ENCODE assay signal across 27 mouse cellular contexts in genomic region chr6:119504756-119505155, GRCm38 (mm10). TPM values are rescaled to one million over a fixed set of nuclear protein-coding genes. Genes with fewer than 3 reads are reported as not detected.
DNase-seq lines count a peak whose midpoint lies in the region; ATAC-seq and TF ChIP-seq lines count a peak whose summit lies in the region.
"Had no signal": no experiment of that assay in that cellular context is flagged by ENCODE, and none has a peak within 500 bp of the region (broad histone marks: within the 10 kb centered on the region; RNA-seq: fewer than 3 reads in every experiment).

No protein-coding gene starts in this region.

- no peak overlapping the region for H3K4me3 ChIP-seq in heart, embryonic 12.5 days
- no peak overlapping the region for H3K4me3 ChIP-seq in kidney, embryonic 15.5 days (replicated peaks)
- H3K4me3 ChIP-seq in kidney, adult 2 months (ENCODE audit: insufficient read depth, low read depth, low read length), result no peak overlapping the region
- H3K4me3 ChIP-seq in liver, postnatal 0 days (ENCODE audit: low read depth, low read length), result no peak overlapping the region
- H3K4me3 ChIP-seq in liver, embryonic 12.5 days, result no peak overlapping the region
- H3K4me3 ChIP-seq: embryonic facial prominence, embryonic 10.5 days; embryonic facial prominence, embryonic 13.5 days; erythroblast, embryonic 14.5 days; forebrain, embryonic 12.5 days; forebrain, embryonic 15.5 days; hindbrain, embryonic 10.5 days; hindbrain, embryonic 13.5 days; intestine, embryonic 15.5 days had no signal

- TF ChIP-seq POLR2A in kidney, adult 2 months (IDR thresholded peaks at IDR 0.05; ENCODE audit: low read depth, low read length), result no peak

- 74% methylated on average over 8 of the region's 8 CpGs for WGBS in heart, embryonic 12.5 days
- 72% methylated on average over 8 of the region's 8 CpGs for WGBS in kidney, embryonic 15.5 days
- WGBS in kidney, adult 2 months, result 57% methylated on average over 8 of the region's 8 CpGs
- 79% methylated on average over 8 of the region's 8 CpGs for WGBS in liver, postnatal 0 days (ENCODE audit: insufficient replicate concordance)
- WGBS in liver, embryonic 12.5 days (ENCODE audit: insufficient replicate concordance), result 70% methylated on average over 8 of the region's 8 CpGs

- DNase-seq in heart, adult 11 months, result peak; percentile 66
- no peak for DNase-seq in kidney, adult 2 months
- no peak for DNase-seq in liver, postnatal 0 days
- DNase-seq: adrenal gland, adult 8-10 months; adrenal gland, postnatal 25 days; cerebellum, adult 11-12 months; cerebellum, adult 8-10 months; cerebellum, postnatal 10 days; cerebellum, postnatal 36 days; embryo, embryonic 11 days; gastrocnemius, postnatal 25 days; heart, postnatal 10 days; heart, postnatal 36 days had no signal

- peaks cover 31% of the 10 kb centered on the region for H3K4me1 ChIP-seq in heart, embryonic 12.5 days (replicated peaks)
- peaks cover 9% of the 10 kb centered on the region for H3K4me1 ChIP-seq in kidney, embryonic 15.5 days
- H3K4me1 ChIP-seq in kidney, adult 2 months (ENCODE audit: control insufficient read depth, insufficient read depth, low read length), result no peaks in the 10 kb centered on the region; the same call in 1 of the 2 replicates
- no peaks in the 10 kb centered on the region for H3K4me1 ChIP-seq in liver, postnatal 0 days (ENCODE audit: insufficient read depth)
- H3K4me1 ChIP-seq in liver, embryonic 12.5 days, result no peaks in the 10 kb centered on the region
- H3K4me1 ChIP-seq: hindbrain, embryonic 13.5 days; intestine, embryonic 15.5 days had no signal

- no peak overlapping the region for H3K27ac ChIP-seq in heart, embryonic 12.5 days (ENCODE audit: poor library complexity, severe bottlenecking)
- H3K27ac ChIP-seq in kidney, embryonic 15.5 days, result no peak overlapping the region
- H3K27ac ChIP-seq in kidney, adult 2 months (ENCODE audit: insufficient read depth, low read depth, low read length), result no peak overlapping the region
- no peak overlapping the region for H3K27ac ChIP-seq in liver, postnatal 0 days (ENCODE audit: low read depth)
- H3K27ac ChIP-seq in liver, embryonic 12.5 days, result no peak overlapping the region
- H3K27ac ChIP-seq: embryonic facial prominence, embryonic 10.5 days; embryonic facial prominence, embryonic 13.5 days; forebrain, embryonic 12.5 days; forebrain, embryonic 15.5 days; hindbrain, embryonic 10.5 days; hindbrain, embryonic 13.5 days; intestine, embryonic 15.5 days had no signal

- no peak overlapping the region for H3K9ac ChIP-seq in heart, embryonic 12.5 days
- no peak overlapping the region for H3K9ac ChIP-seq in kidney, embryonic 15.5 days
- no peak overlapping the region for H3K9ac ChIP-seq in liver, postnatal 0 days (replicated peaks)
- no peak overlapping the region for H3K9ac ChIP-seq in liver, embryonic 12.5 days
- H3K9ac ChIP-seq: embryonic facial prominence, embryonic 13.5 days; forebrain, embryonic 12.5 days; forebrain, embryonic 15.5 days; hindbrain, embryonic 13.5 days; intestine, embryonic 15.5 days had no signal

- no peak for TF ChIP-seq CTCF in kidney, adult 2 months (conservative IDR thresholded peaks at IDR 0.05; ENCODE audit: insufficient read depth, insufficient read length, low read depth, low read length)
- no peak for TF ChIP-seq CTCF in liver, postnatal 0 days (IDR thresholded peaks at IDR 0.05; ENCODE audit: low read depth)

- H3K27me3 ChIP-seq in heart, embryonic 12.5 days (replicated peaks), result no peaks in the 10 kb centered on the region
- no peaks in the 10 kb centered on the region for H3K27me3 ChIP-seq in kidney, embryonic 15.5 days
- no peaks in the 10 kb centered on the region for H3K27me3 ChIP-seq in kidney, adult 2 months (replicated peaks; ENCODE audit: control insufficient read depth, insufficient read depth, low read length)
- H3K27me3 ChIP-seq in liver, postnatal 0 days (ENCODE audit: insufficient read depth, low read length), result no peaks in the 10 kb centered on the region
- no peaks in the 10 kb centered on the region for H3K27me3 ChIP-seq in liver, embryonic 12.5 days (replicated peaks)
- H3K27me3 ChIP-seq: embryonic facial prominence, embryonic 13.5 days; forebrain, embryonic 12.5 days; forebrain, embryonic 15.5 days; hindbrain, embryonic 13.5 days; intestine, embryonic 15.5 days had no signal

- ATAC-seq in heart, embryonic 12.5 days (ENCODE audit: insufficient number of reproducible peaks, low FRiP score), result no peak
- 0 out of 2 replicates have a peak, but pooled peaks have one; percentile 12 for ATAC-seq in kidney, embryonic 15.5 days (replicated peaks; ENCODE audit: low FRiP score)
- ATAC-seq in liver, postnatal 0 days, result peak; percentile 48; the same call in 1 of the 2 replicates
- no peak for ATAC-seq in liver, embryonic 12.5 days
- ATAC-seq: activated CD4-positive, CD25-positive, alpha-beta regulatory T cell, adult 4 months; forebrain, embryonic 15.5 days; hindbrain, embryonic 16.5 days; intestine, embryonic 15.5 days had no signal

- no peak overlapping the region for H3K4me2 ChIP-seq in heart, embryonic 12.5 days
- no peak overlapping the region for H3K4me2 ChIP-seq in kidney, embryonic 15.5 days
- H3K4me2 ChIP-seq in liver, postnatal 0 days (ENCODE audit: low read depth, low read length), result no peak overlapping the region
- no peak overlapping the region for H3K4me2 ChIP-seq in liver, embryonic 12.5 days
- H3K4me2 ChIP-seq: embryonic facial prominence, embryonic 13.5 days; forebrain, embryonic 12.5 days; forebrain, embryonic 15.5 days; hindbrain, embryonic 13.5 days; intestine, embryonic 15.5 days had no signal

- no peak for TF ChIP-seq EP300 in liver, postnatal 0 days (IDR thresholded peaks at IDR 0.05; ENCODE audit: low read depth)

- H3K9me3 ChIP-seq in heart, embryonic 12.5 days (replicated peaks), result peaks cover 8% of the 10 kb centered on the region; the same call in 1 of the 2 replicates
- H3K9me3 ChIP-seq in kidney, embryonic 15.5 days (replicated peaks), result no peaks in the 10 kb centered on the region
- no peaks in the 10 kb centered on the region for H3K9me3 ChIP-seq in liver, postnatal 0 days (ENCODE audit: low read length)
- no peaks in the 10 kb centered on the region for H3K9me3 ChIP-seq in liver, embryonic 12.5 days (replicated peaks)
- H3K9me3 ChIP-seq: embryonic facial prominence, embryonic 10.5 days; embryonic facial prominence, embryonic 13.5 days; forebrain, embryonic 12.5 days; forebrain, embryonic 15.5 days; G1E; hindbrain, embryonic 10.5 days; hindbrain, embryonic 13.5 days; intestine, embryonic 15.5 days had no signal

- no peaks in the 10 kb centered on the region for H3K36me3 ChIP-seq in heart, embryonic 12.5 days
- H3K36me3 ChIP-seq in kidney, embryonic 15.5 days, result no peaks in the 10 kb centered on the region
- no peaks in the 10 kb centered on the region for H3K36me3 ChIP-seq in kidney, adult 2 months (ENCODE audit: control insufficient read depth, insufficient read depth, low read length)
- no peaks in the 10 kb centered on the region for H3K36me3 ChIP-seq in liver, postnatal 0 days (replicated peaks; ENCODE audit: insufficient read depth, low read length)
- H3K36me3 ChIP-seq in liver, embryonic 12.5 days, result no peaks in the 10 kb centered on the region
- H3K36me3 ChIP-seq: embryonic facial prominence, embryonic 13.5 days; forebrain, embryonic 12.5 days; forebrain, embryonic 15.5 days; G1E; hindbrain, embryonic 10.5 days; hindbrain, embryonic 13.5 days; intestine, embryonic 15.5 days had no signal

RNA-seq across cellular contexts. Expression of gene Fbxl14, which starts 25.3 kb away (rescaled TPM):
- 4.0 and 4.1 TPM in 2 replicates for polyA plus RNA-seq in heart, embryonic 12.5 days (2016; fragmentation: Nextera tagmentation; extraction: Ambion mirVana)
- polyA plus RNA-seq in kidney, embryonic 15.5 days (2015; fragmentation: Nextera tagmentation; extraction: Ambion mirVana), result 5.0 and 6.1 TPM in 2 replicates
- polyA plus RNA-seq in kidney, adult 2 months (2012; rRNA removed), result 38.6 and 47.8 TPM in 2 replicates
- 2.4 and 2.5 TPM in 2 replicates for polyA plus RNA-seq in liver, postnatal 0 days (2015; fragmentation: Nextera tagmentation; extraction: Ambion mirVana)
- polyA plus RNA-seq in liver, embryonic 12.5 days (2016; fragmentation: Nextera tagmentation; extraction: Ambion mirVana), result 3.2 and 3.4 TPM in 2 replicates

RNA-seq across cellular contexts. Expression of gene Wnt5b, which starts 39.4 kb away (rescaled TPM):
- 8.9 and 9.2 TPM in 2 replicates for polyA plus RNA-seq in heart, embryonic 12.5 days (2016; fragmentation: Nextera tagmentation; extraction: Ambion mirVana)
- polyA plus RNA-seq in kidney, embryonic 15.5 days (2015; fragmentation: Nextera tagmentation; extraction: Ambion mirVana), result 9.1 and 11.5 TPM in 2 replicates
- 6.2 and 6.6 TPM in 2 replicates for polyA plus RNA-seq in kidney, adult 2 months (2012; rRNA removed)
- 0.31 and 0.36 TPM in 2 replicates for polyA plus RNA-seq in liver, postnatal 0 days (2015; fragmentation: Nextera tagmentation; extraction: Ambion mirVana)
- 1.1 and 1.5 TPM in 2 replicates for polyA plus RNA-seq in liver, embryonic 12.5 days (2016; fragmentation: Nextera tagmentation; extraction: Ambion mirVana)
- polyA plus RNA-seq: activated CD4-positive, CD25-positive, alpha-beta regulatory T cell, adult 4 months; erythroblast, embryonic 14.5 days had no signal

Comparison
In these comparisons a context has a peak if more than half of its experiments do, and no peak if none do; other contexts are left out.
1. ATAC-seq: peak in kidney, embryonic 15.5 days (single experiment) and liver, postnatal 0 days (single experiment); none in heart, embryonic 12.5 days (single experiment) and liver, embryonic 12.5 days (single experiment).